Mouse (Mus musculus): Measurements from ENCODE around the gene Bik. TPM values are rescaled to one million over a fixed set of nuclear protein-coding genes. Genes with fewer than 3 reads are reported as not detected.
A peak's percentile ranks its signal among the peaks of the same experiment; 100 is the strongest.

Bik gene
- polyA plus RNA-seq (2016; fragmentation: Nextera tagmentation; extraction: Ambion mirVana) = 1.5 and 1.7 TPM in 2 replicates

- Histone ChIP-seq H3K27ac (no peak within 1 kb of the TSS), H3K9me3 (no peaks in the 10 kb centered on the region), H3K9ac (peak within 1 kb of the TSS; percentile 42), H3K4me1 (peaks cover 17% of the 10 kb centered on the region), H3K27me3 (replicated peaks) (peaks cover 35% of the 10 kb centered on the region), H3K4me2 (replicated peaks) (peak within 1 kb of the TSS; percentile 93), H3K4me3 (peak within 1 kb of the TSS; percentile 49), H3K36me3 (no peaks in the 10 kb centered on the region)
- peak; percentile 56; the same call in 1 of the 2 replicates for ATAC-seq (ENCODE audit: low FRiP score, low read depth)
- under 1% methylated on average over 43 of the region's 45 CpGs for WGBS
These were observed at the start of gene Bik for GRCm38 (mm10) chr15:83526424-83527091. TSS of gene Bik (plus strand) at chr15:83526862.

DNA sequence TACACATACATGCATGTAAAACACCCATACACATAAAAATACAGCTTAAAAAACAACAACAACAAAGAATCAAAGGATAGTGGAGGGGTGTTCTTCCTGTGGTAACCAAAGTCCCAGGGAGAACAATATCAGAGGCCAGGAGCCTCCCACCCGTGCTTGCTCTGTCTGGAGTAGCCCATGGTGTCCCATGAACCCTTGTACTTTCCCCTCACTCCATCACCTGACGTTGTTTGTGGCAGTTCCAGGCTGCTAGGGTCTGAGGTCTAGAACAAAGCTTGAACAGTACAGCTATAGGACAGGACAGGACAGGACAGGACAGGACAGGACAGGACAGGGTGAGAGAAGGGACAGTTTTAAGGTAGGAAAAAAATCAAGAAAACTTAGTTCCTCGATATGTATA, 48.6 kb upstream of the Bik start:
- Histone ChIP-seq H3K27me3 (replicated peaks) (peaks cover 4% of the 10 kb centered on the region; the same call in 1 of the 2 replicates), H3K9ac (no peak overlapping the region), H3K4me3 (no peak overlapping the region), H3K27ac (no peak overlapping the region), H3K9me3 (no peaks in the 10 kb centered on the region), H3K4me2 (replicated peaks) (no peak overlapping the region), H3K4me1 (no peaks in the 10 kb centered on the region), H3K36me3 (no peaks in the 10 kb centered on the region)
- ATAC-seq (ENCODE audit: low FRiP score, low read depth) = no peak
- WGBS = 67% methylated on average over 3 of the region's 3 CpGs

GRCm38 (mm10) chr15:83479818-83480217, 46.8 kb upstream of the Bik start:
- no peak overlapping the region for H3K27ac ChIP-seq
- peaks cover 11% of the 10 kb centered on the region; the same call in 1 of the 2 replicates for H3K36me3 ChIP-seq
- H3K27me3 ChIP-seq (replicated peaks) = no peaks in the 10 kb centered on the region
- 88% methylated on average over 4 of the region's 4 CpGs for WGBS
- ATAC-seq (ENCODE audit: low FRiP score, low read depth) = no peak
- no peaks in the 10 kb centered on the region for H3K4me1 ChIP-seq
- no peak overlapping the region for H3K9ac ChIP-seq
- no peak overlapping the region for H3K4me3 ChIP-seq
- H3K9me3 ChIP-seq = no peaks in the 10 kb centered on the region
- H3K4me2 ChIP-seq (replicated peaks) = no peak overlapping the region

- H3K9me3 ChIP-seq = no peaks in the 10 kb centered on the region
- peaks cover 16% of the 10 kb centered on the region for H3K36me3 ChIP-seq
- no peaks in the 10 kb centered on the region for H3K27me3 ChIP-seq (replicated peaks)
- H3K27ac ChIP-seq = no peak overlapping the region
- H3K4me1 ChIP-seq = no peaks in the 10 kb centered on the region
- H3K4me2 ChIP-seq (replicated peaks) = no peak overlapping the region
- 68% methylated on average over 10 of the region's 10 CpGs for WGBS
- H3K4me3 ChIP-seq = no peak overlapping the region
- H3K9ac ChIP-seq = no peak overlapping the region
- ATAC-seq (ENCODE audit: low FRiP score, low read depth) = no peak
These were observed 45.4 kb upstream of the Bik start for GRCm38 (mm10) chr15:83481236-83481780.

GRCm38 (mm10) chr15:83482645-83483224, 43.9 kb upstream of the Bik start:
- WGBS = 77% methylated on average over 8 of the region's 8 CpGs
- no peak for ATAC-seq (ENCODE audit: low FRiP score, low read depth)
- no peak overlapping the region for H3K9ac ChIP-seq
- H3K9me3 ChIP-seq = no peaks in the 10 kb centered on the region
- peaks cover 27% of the 10 kb centered on the region for H3K36me3 ChIP-seq
- H3K4me1 ChIP-seq = no peaks in the 10 kb centered on the region
- no peak overlapping the region for H3K4me3 ChIP-seq
- no peak overlapping the region for H3K4me2 ChIP-seq (replicated peaks)
- no peak overlapping the region for H3K27ac ChIP-seq
- no peaks in the 10 kb centered on the region for H3K27me3 ChIP-seq (replicated peaks)

GRCm38 (mm10) chr15:83483482-83483881, 43.2 kb upstream of the Bik start:
- Histone ChIP-seq H3K27ac (no peak overlapping the region), H3K4me3 (no peak overlapping the region), H3K4me1 (no peaks in the 10 kb centered on the region), H3K9me3 (no peaks in the 10 kb centered on the region), H3K36me3 (peaks cover 27% of the 10 kb centered on the region), H3K9ac (no peak overlapping the region), H3K4me2 (replicated peaks) (no peak overlapping the region), H3K27me3 (replicated peaks) (no peaks in the 10 kb centered on the region)
- 29% methylated on average over 2 of the region's 2 CpGs for whole genome bisulfite sequencing
- no peak for ATAC-seq (ENCODE audit: low FRiP score, low read depth)

DNA sequence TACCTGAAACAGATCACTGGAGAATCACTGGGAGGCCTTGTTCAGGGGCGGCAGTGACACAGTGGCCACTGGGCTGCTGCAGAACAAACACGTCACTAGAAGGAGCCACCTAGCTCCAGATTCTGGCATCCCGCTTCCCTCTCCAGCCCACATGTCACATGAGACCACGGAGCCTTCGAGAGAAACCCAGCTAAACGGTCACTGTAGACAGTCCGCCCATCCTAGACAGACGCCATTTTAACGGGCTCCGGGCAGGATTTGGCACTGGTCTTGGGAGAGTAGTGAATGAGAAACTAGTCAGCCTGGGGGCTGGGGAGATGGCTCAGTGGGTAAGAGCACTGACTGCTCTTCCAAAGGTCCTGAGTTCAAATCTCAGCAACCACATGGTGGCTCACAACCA, 42.4 kb upstream of the Bik start:
- Histone ChIP-seq H3K27me3 (replicated peaks) (no peaks in the 10 kb centered on the region), H3K4me3 (no peak overlapping the region), H3K27ac (no peak overlapping the region), H3K4me2 (replicated peaks) (no peak overlapping the region), H3K9me3 (no peaks in the 10 kb centered on the region), H3K9ac (no peak overlapping the region), H3K4me1 (no peaks in the 10 kb centered on the region), H3K36me3 (peaks cover 34% of the 10 kb centered on the region)
- ATAC-seq (ENCODE audit: low FRiP score, low read depth) = no peak
- 90% methylated on average over 10 of the region's 10 CpGs for whole genome bisulfite sequencing

- Histone ChIP-seq H3K36me3 (peaks cover 64% of the 10 kb centered on the region), H3K4me1 (no peaks in the 10 kb centered on the region)
These were observed 39.1 kb upstream of the Bik start for GRCm38 (mm10) chr15:83487477-83488115.

DNA sequence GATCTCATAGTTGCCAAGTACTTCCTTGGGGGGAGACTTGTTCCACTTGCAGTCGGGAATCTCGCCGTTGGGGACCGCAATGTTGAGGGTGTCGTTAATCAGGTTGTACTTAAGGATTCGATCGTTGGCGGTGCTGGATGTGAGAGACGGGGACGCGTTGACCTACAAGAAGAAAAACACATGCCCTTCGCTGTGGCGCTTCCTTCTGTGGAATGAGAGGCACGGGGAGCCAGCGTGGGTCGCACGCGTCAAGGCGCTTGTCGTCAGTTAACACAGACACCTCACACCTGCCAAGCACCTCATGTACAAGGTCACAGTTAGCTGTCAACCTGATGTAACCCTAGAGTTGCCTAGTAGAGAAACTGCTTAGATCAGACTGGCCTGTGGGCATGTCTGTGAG, 37.2 kb upstream of the Bik start:
- no peaks in the 10 kb centered on the region for H3K4me1 ChIP-seq
- H3K9me3 ChIP-seq = no peaks in the 10 kb centered on the region
- no peak for ATAC-seq (ENCODE audit: low FRiP score, low read depth)
- H3K36me3 ChIP-seq = peaks cover 72% of the 10 kb centered on the region
- H3K27ac ChIP-seq = no peak overlapping the region
- no peak overlapping the region for H3K4me2 ChIP-seq (replicated peaks)
- H3K27me3 ChIP-seq (replicated peaks) = no peaks in the 10 kb centered on the region
- 92% methylated on average over 20 of the region's 20 CpGs for WGBS
- no peak overlapping the region for H3K4me3 ChIP-seq
- H3K9ac ChIP-seq = no peak overlapping the region

More at GRCm38 (mm10) chr15:83487477-83488115, 39.1 kb upstream of the Bik start:
- no peaks in the 10 kb centered on the region for H3K9me3 ChIP-seq
- no peak for ATAC-seq (ENCODE audit: low FRiP score, low read depth)
- H3K4me2 ChIP-seq (replicated peaks) = no peak overlapping the region
- H3K27me3 ChIP-seq (replicated peaks) = no peaks in the 10 kb centered on the region
- no peak overlapping the region for H3K4me3 ChIP-seq
- 75% methylated on average over 9 of the region's 9 CpGs for WGBS
- no peak overlapping the region for H3K9ac ChIP-seq
- H3K27ac ChIP-seq = no peak overlapping the region

- WGBS = 87% methylated on average over 5 of the region's 5 CpGs
- H3K36me3 ChIP-seq = peaks cover 83% of the 10 kb centered on the region
- no peak for ATAC-seq (ENCODE audit: low FRiP score, low read depth)
- no peak overlapping the region for H3K9ac ChIP-seq
- H3K4me1 ChIP-seq = no peaks in the 10 kb centered on the region
- no peak overlapping the region for H3K27ac ChIP-seq
- H3K4me2 ChIP-seq (replicated peaks) = no peak overlapping the region
- no peaks in the 10 kb centered on the region for H3K27me3 ChIP-seq (replicated peaks)
- no peak overlapping the region for H3K4me3 ChIP-seq
- no peaks in the 10 kb centered on the region for H3K9me3 ChIP-seq
These were observed 34.8 kb upstream of the Bik start for GRCm38 (mm10) chr15:83491891-83492290.

- no peak for ATAC-seq (ENCODE audit: low FRiP score, low read depth)
- Histone ChIP-seq H3K27me3 (replicated peaks) (no peaks in the 10 kb centered on the region), H3K4me2 (replicated peaks) (no peak overlapping the region), H3K4me1 (no peaks in the 10 kb centered on the region), H3K9me3 (no peaks in the 10 kb centered on the region), H3K9ac (no peak overlapping the region), H3K27ac (no peak overlapping the region), H3K36me3 (peaks cover 94% of the 10 kb centered on the region), H3K4me3 (no peak overlapping the region)
- WGBS = 68% methylated on average over 7 of the region's 7 CpGs
These were observed 32.6 kb upstream of the Bik start for GRCm38 (mm10) chr15:83493856-83494571.

- Histone ChIP-seq H3K27ac (no peak overlapping the region), H3K36me3 (peaks cover 94% of the 10 kb centered on the region), H3K4me1 (no peaks in the 10 kb centered on the region), H3K9me3 (no peaks in the 10 kb centered on the region), H3K4me3 (no peak overlapping the region), H3K27me3 (replicated peaks) (no peaks in the 10 kb centered on the region), H3K9ac (no peak overlapping the region), H3K4me2 (replicated peaks) (no peak overlapping the region)
- WGBS = 75% methylated on average over 6 of the region's 6 CpGs
- no peak for ATAC-seq (ENCODE audit: low FRiP score, low read depth)
These were observed 32.1 kb upstream of the Bik start for GRCm38 (mm10) chr15:83494572-83494920.

Measured in neural tube, embryonic 12.5 days (tissue).